Mouse (Mus musculus) layer of hippocampus, postnatal 14 days (tissue): ENCODE results near the gene Ccdc12. TPM values are rescaled to one million over a fixed set of nuclear protein-coding genes. Genes with fewer than 3 reads are reported as not detected.
"Not testable (repeated sequence)": the region's sequence is repeated elsewhere in the genome, so short reads cannot be mapped to it uniquely, and the experiment has no call there.

ENCODE experiments used
- DNase-seq, 2 experiments: peaks; one replicate each; pipeline ENCODE4 v3.0.0; 2021 to 2022; ENCODE audit warnings: low spot score in 2 of 2, mixed read lengths in 1 of 2
- total RNA-seq, 2 experiments: library from RNA; stranded (reverse); gene quantifications; 2 replicates each; pipeline ENCODE4 v1.2.3; 2021

The Ccdc12 gene
- total RNA-seq, 2 experiments from 2014 or later = 40.1 to 47.1 TPM

GRCm38 (mm10) chr9:110672462-110673106, 16.3 kb downstream of the Ccdc12 start:
- no peak for DNase-seq

- DNase-seq = no peak
Measured at GRCm38 (mm10) chr9:110673107-110673752, 16.9 kb downstream of the Ccdc12 start.

- DNase-seq = no peak
Measured at GRCm38 (mm10) chr9:110676492-110676911, 20.2 kb downstream of the Ccdc12 start.

GRCm38 (mm10) chr9:110678886-110679285, 22.6 kb downstream of the Ccdc12 start:
- DNase-seq = no peak

GRCm38 (mm10) chr9:110680736-110681507, 24.6 kb downstream of the Ccdc12 start:
- no peak for DNase-seq

- DNase-seq = peak; percentile 32 to 58
Measured at GRCm38 (mm10) chr9:110681817-110682216, 25.5 kb downstream of the Ccdc12 start.

- no peak for DNase-seq
Measured at GRCm38 (mm10) chr9:110682255-110682654, 26.0 kb downstream of the Ccdc12 start.

- not testable (repeated sequence) for DNase-seq
Measured at GRCm38 (mm10) chr9:110682697-110683096, 26.4 kb downstream of the Ccdc12 start.

- DNase-seq = no peak
Measured at GRCm38 (mm10) chr9:110683574-110684099, 27.3 kb downstream of the Ccdc12 start.

- DNase-seq = peak; percentile 31 to 48
Measured at GRCm38 (mm10) chr9:110684100-110684831, 28.0 kb downstream of the Ccdc12 start.

- no peak for DNase-seq
Measured at GRCm38 (mm10) chr9:110685187-110685586, 28.9 kb downstream of the Ccdc12 start.

- DNase-seq = no peak
Measured at GRCm38 (mm10) chr9:110685591-110685990, 29.3 kb downstream of the Ccdc12 start.

- no peak for DNase-seq
Measured at GRCm38 (mm10) chr9:110686472-110686871, 30.2 kb downstream of the Ccdc12 start.

- DNase-seq = no peak
Measured at GRCm38 (mm10) chr9:110687061-110687460, 30.8 kb downstream of the Ccdc12 start.

GRCm38 (mm10) chr9:110687846-110688245, 31.5 kb downstream of the Ccdc12 start:
- DNase-seq = no peak

- no peak for DNase-seq
Measured at GRCm38 (mm10) chr9:110689261-110689779, 33.0 kb downstream of the Ccdc12 start.

- no peak for DNase-seq
Measured at GRCm38 (mm10) chr9:110695165-110695755, 39.0 kb downstream of the Ccdc12 start.

GRCm38 (mm10) chr9:110696427-110696826, 40.1 kb downstream of the Ccdc12 start:
- DNase-seq = no peak

GRCm38 (mm10) chr9:110697465-110697864, 41.2 kb downstream of the Ccdc12 start:
- no peak for DNase-seq

GRCm38 (mm10) chr9:110699574-110699973, 43.3 kb downstream of the Ccdc12 start:
- no peak for DNase-seq
